Mouse (Mus musculus): ENCODE data around the gene Cebpa. TPM values are rescaled to one million over a fixed set of nuclear protein-coding genes. Genes with fewer than 3 reads are reported as not detected.

Gene Cebpa
- total and polyA plus RNA-seq, 3 experiments, result 2.3 to 4.4 TPM; not detected in 1

DNA sequence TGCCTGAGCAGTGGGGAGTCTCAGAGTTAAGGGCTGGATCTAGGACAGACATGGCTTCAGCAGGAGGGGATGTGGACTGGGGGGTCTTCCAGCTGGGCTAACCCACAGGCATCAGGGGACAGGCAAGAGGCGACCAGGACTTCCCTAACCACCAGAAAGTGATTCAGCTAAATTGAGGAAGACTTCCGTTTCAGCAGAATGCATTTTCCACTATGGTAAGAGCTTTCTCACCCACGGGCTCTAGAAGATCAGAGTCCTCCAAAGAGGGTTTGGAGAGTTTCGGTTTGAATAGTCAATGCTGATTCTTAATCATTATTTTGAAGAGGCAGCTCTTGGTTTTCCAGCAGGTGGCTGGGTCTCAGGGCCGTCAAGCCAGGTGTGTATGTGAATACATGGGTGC lies 20.8 kb downstream of the Cebpa start:
- no peaks in the 10 kb centered on the region; a peak in 1 of 4 replicates for H3K27me3 ChIP-seq (ENCODE audit: control insufficient read depth in 1 of 2, insufficient read depth in 2 of 2, low read length in 2 of 2)
- no peaks in the 10 kb centered on the region for H3K9me3 ChIP-seq (replicated peaks; ENCODE audit: insufficient read depth, low read length)
- no peaks in the 10 kb centered on the region for H3K79me2 ChIP-seq (ENCODE audit: control insufficient read depth, insufficient read depth, low read length, poor library complexity)
- TF ChIP-seq MEF2A (IDR thresholded peaks at IDR 0.05; ENCODE audit: extremely low read depth, insufficient replicate concordance, low read depth, low read length, poor library complexity, severe bottlenecking) (no peak), POLR2AphosphoS2 (IDR thresholded peaks at IDR 0.05; ENCODE audit: low read length) (no peak), KAT2A (conservative IDR thresholded peaks at IDR 0.05; ENCODE audit: low read depth, low read length) (no peak), MAZ (IDR thresholded peaks at IDR 0.05; ENCODE audit: low read depth, low read length) (no peak)
- H3K27ac ChIP-seq (ENCODE audit: control insufficient read depth, low read depth, low read length), result no peak overlapping the region
- no peak for DNase-seq (ENCODE audit: low read depth, low spot score)
- no peaks in the 10 kb centered on the region for H3K36me3 ChIP-seq (ENCODE audit: control insufficient read depth in 1 of 2, insufficient read depth in 2 of 2, low read length in 2 of 2)
- H3K9ac ChIP-seq (ENCODE audit: control insufficient read depth, low read depth, low read length, poor library complexity, severe bottlenecking), result no peak overlapping the region
- no peaks in the 10 kb centered on the region for H3K4me1 ChIP-seq (ENCODE audit: control insufficient read depth in 1 of 2, insufficient read depth in 2 of 2, low read length in 2 of 2)
- no peak overlapping the region for H3K4me3 ChIP-seq (ENCODE audit: control insufficient read depth in 1 of 2, insufficient read depth in 1 of 2, low read depth in 2 of 2, low read length in 2 of 2)

DNA sequence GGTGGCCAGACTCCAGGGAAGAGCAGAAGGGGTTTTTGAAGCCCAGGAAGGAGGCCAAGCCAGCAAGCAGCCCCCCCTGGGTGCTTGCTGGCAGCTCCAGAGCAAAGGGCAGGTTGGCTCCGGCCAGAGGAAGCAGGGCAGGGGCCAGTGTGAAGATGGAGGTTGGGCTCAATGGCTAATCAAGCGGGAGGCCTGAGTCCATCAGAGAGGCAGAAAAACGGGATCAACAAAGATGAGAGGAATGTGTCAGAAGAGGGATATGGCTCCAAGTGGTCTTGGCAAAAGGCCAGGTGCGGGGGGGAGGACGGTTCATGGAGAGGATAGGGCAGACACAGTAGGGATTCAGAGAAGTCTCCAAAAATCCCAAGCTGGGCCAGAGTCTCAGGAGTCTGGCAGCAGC lies 22.4 kb downstream of the Cebpa start:
- Histone ChIP-seq H3K27ac (ENCODE audit: control insufficient read depth, low read depth, low read length) (no peak overlapping the region), H3K4me1 (ENCODE audit: control insufficient read depth in 1 of 2, insufficient read depth in 2 of 2, low read length in 2 of 2) (no peaks in the 10 kb centered on the region), H3K9ac (ENCODE audit: control insufficient read depth, low read depth, low read length, poor library complexity, severe bottlenecking) (no peak overlapping the region), H3K9me3 (replicated peaks; ENCODE audit: insufficient read depth, low read length) (no peaks in the 10 kb centered on the region), H3K27me3 (ENCODE audit: control insufficient read depth in 1 of 2, insufficient read depth in 2 of 2, low read length in 2 of 2) (no peaks in the 10 kb centered on the region), H3K79me2 (ENCODE audit: control insufficient read depth, insufficient read depth, low read length, poor library complexity) (no peaks in the 10 kb centered on the region), H3K36me3 (ENCODE audit: control insufficient read depth in 1 of 2, insufficient read depth in 2 of 2, low read length in 2 of 2) (no peaks in the 10 kb centered on the region), H3K4me3 (ENCODE audit: control insufficient read depth in 1 of 2, insufficient read depth in 1 of 2, low read depth in 2 of 2, low read length in 2 of 2) (no peak overlapping the region)
- TF ChIP-seq POLR2A (IDR thresholded peaks at IDR 0.05; ENCODE audit: control insufficient read depth in 1 of 2, insufficient read depth in 1 of 2, low read depth in 1 of 2, low read length in 2 of 2, poor library complexity in 1 of 2), result no peak
- TF ChIP-seq TAL1 (IDR thresholded peaks at IDR 0.05; ENCODE audit: low read length), result no peak
- no peak for TF ChIP-seq ZKSCAN1 (IDR thresholded peaks at IDR 0.05; ENCODE audit: low read depth, low read length)
- TF ChIP-seq CHD1 (IDR thresholded peaks at IDR 0.05; ENCODE audit: low read depth, low read length), result no peak
- TF ChIP-seq TCF12 (IDR thresholded peaks at IDR 0.05; ENCODE audit: low read depth, low read length), result no peak
- no peak for TF ChIP-seq E2F4 (IDR thresholded peaks at IDR 0.05; ENCODE audit: borderline replicate concordance, low read depth, low read length)
- DNase-seq (ENCODE audit: low read depth, low spot score), result no peak

DNA sequence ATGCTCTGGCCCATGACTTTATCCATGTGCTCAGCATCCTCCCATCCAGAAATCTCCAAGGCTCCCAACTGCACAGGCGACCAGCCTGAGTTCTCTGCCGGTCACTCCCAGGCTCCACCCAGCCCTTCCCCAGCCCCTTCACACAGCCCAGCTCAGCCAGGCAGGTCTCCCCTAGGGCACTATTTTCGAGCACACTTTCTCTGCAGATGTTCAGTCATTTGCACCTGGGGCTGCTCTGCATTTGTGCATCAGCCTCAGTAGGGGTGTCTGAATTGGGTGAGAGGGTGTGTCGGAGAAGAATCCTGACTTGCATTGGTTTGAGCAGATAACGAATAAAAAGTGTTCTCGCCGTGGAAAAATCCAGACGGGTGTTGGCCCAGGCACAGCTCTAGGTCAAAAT lies 23.4 kb downstream of the Cebpa start:
- Histone ChIP-seq H3K4me1 (ENCODE audit: control insufficient read depth in 1 of 2, insufficient read depth in 2 of 2, low read length in 2 of 2) (no peaks in the 10 kb centered on the region), H3K27me3 (ENCODE audit: control insufficient read depth in 1 of 2, insufficient read depth in 2 of 2, low read length in 2 of 2) (no peaks in the 10 kb centered on the region), H3K79me2 (ENCODE audit: control insufficient read depth, insufficient read depth, low read length, poor library complexity) (no peaks in the 10 kb centered on the region), H3K36me3 (ENCODE audit: control insufficient read depth in 1 of 2, insufficient read depth in 2 of 2, low read length in 2 of 2) (no peaks in the 10 kb centered on the region), H3K27ac (ENCODE audit: control insufficient read depth, low read depth, low read length) (no peak overlapping the region), H3K9ac (ENCODE audit: control insufficient read depth, low read depth, low read length, poor library complexity, severe bottlenecking) (no peak overlapping the region), H3K9me3 (replicated peaks; ENCODE audit: insufficient read depth, low read length) (no peaks in the 10 kb centered on the region), H3K4me3 (ENCODE audit: control insufficient read depth in 1 of 2, insufficient read depth in 1 of 2, low read depth in 2 of 2, low read length in 2 of 2) (no peak overlapping the region)
- no peak for TF ChIP-seq SIN3A (IDR thresholded peaks at IDR 0.05; ENCODE audit: low read length)
- DNase-seq (ENCODE audit: low read depth, low spot score), result no peak
